Mouse (Mus musculus) kidney, postnatal 4 days (tissue): ENCODE data around the gene Rhebl1.

ENCODE experiments used
- DNase-seq, 2 experiments: peaks; one replicate each; pipeline ENCODE4 v3.0.0; 2021; ENCODE audit warnings: mixed read lengths in 2 of 2

The Rhebl1 gene

GRCm38 (mm10) chr15:98871070-98871915 is 23.0 kb downstream of the Rhebl1 start, which contains the start of gene Kmt2d:
Gene Kmt2d, minus strand, starts transcription at chr15:98871204.
- DNase-seq = peak; percentile 61 to 75

- DNase-seq = peak; percentile 50 to 66
Observed at GRCm38 (mm10) chr15:98870179-98871069, 23.9 kb downstream of the Rhebl1 start.

- peak; percentile 20 to 40 for DNase-seq
Observed at GRCm38 (mm10) chr15:98869342-98870178, 24.8 kb downstream of the Rhebl1 start.

- no peak for DNase-seq
Observed at GRCm38 (mm10) chr15:98868346-98869063, 25.8 kb downstream of the Rhebl1 start.

GRCm38 (mm10) chr15:98867321-98867720 is 27.0 kb downstream of the Rhebl1 start:
- peak; percentile 60 to 73 for DNase-seq

- no peak for DNase-seq
Observed at GRCm38 (mm10) chr15:98866501-98866900, 27.8 kb downstream of the Rhebl1 start.

- no peak for DNase-seq
Observed at GRCm38 (mm10) chr15:98865771-98866170, 28.6 kb downstream of the Rhebl1 start.

GRCm38 (mm10) chr15:98864951-98865350 is 29.4 kb downstream of the Rhebl1 start:
- no peak for DNase-seq

- no peak for DNase-seq
Observed at GRCm38 (mm10) chr15:98863451-98863958, 30.8 kb downstream of the Rhebl1 start.

- DNase-seq = no peak
Observed at GRCm38 (mm10) chr15:98861701-98862410, 32.5 kb downstream of the Rhebl1 start.

- no peak for DNase-seq
Observed at GRCm38 (mm10) chr15:98860921-98861320, 33.4 kb downstream of the Rhebl1 start.

- DNase-seq = no peak
Observed at GRCm38 (mm10) chr15:98859319-98860043, 34.9 kb downstream of the Rhebl1 start.

GRCm38 (mm10) chr15:98854214-98854613 is 40.1 kb downstream of the Rhebl1 start:
- no peak for DNase-seq

- DNase-seq = no peak
Observed at GRCm38 (mm10) chr15:98853161-98853937, 41.0 kb downstream of the Rhebl1 start.

- no peak for DNase-seq
Observed at GRCm38 (mm10) chr15:98852733-98853132, 41.6 kb downstream of the Rhebl1 start.

GRCm38 (mm10) chr15:98852071-98852470 is 42.3 kb downstream of the Rhebl1 start:
- DNase-seq = no peak

GRCm38 (mm10) chr15:98851229-98851818 is 43.0 kb downstream of the Rhebl1 start:
- no peak for DNase-seq

GRCm38 (mm10) chr15:98850668-98851067 is 43.7 kb downstream of the Rhebl1 start:
- DNase-seq = no peak
